Mouse (Mus musculus): ENCODE measurements around the gene Chrm4. TPM values are rescaled to one million over a fixed set of nuclear protein-coding genes. Genes with fewer than 3 reads are reported as not detected.

The Chrm4 gene
- total RNA-seq, 2 experiments from 2014 or later: not detected

DNA sequence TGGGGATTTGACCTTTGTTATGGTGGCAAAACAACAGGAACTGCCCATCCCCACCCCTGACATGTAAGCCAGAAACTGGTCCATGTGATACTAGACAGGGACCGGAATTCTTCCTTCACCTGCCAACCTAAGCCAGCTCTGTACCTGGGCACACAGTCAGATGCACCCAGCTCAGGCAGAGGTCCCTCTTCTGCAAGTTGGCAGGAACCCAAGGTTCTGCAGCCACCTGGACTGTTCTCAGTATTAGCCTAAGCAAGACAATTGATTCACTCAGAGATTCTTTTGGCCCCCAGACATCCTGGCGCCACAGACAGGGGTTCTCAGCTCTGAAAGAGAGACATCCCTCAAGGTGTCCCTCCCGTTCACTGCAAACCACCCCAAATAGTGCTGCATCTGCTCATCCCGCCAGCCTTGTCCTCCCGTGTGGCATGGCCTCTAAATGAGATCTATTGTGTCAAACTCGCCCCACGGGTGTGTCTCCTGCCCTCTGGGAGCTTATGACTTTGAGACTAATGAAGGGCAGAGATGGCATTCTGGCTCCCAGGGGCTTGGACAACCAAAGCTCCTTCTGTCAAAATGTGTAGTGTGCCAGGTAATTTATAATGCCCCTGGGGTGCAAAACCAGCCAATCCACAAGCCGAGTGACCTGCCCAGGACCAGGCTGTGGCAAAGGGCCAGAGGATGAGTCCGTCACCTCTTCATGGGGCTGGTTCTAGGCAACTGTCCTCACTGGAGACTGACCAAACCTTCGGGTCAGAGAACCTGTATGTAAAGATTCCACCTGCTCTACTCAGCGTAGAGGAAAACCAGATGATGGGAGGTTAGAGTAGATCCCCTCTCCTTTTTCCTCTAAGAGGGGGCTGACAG, 32.7 kb downstream of the Chrm4 start:
- no peak for DNase-seq (ENCODE audit: low spot score)
- intact Hi-C loops (cut with DNase I): loop anchor here (1.0 kb wide), 1 partner anchor 15 kb away; no protein-coding TSS in a partner anchor

DNA sequence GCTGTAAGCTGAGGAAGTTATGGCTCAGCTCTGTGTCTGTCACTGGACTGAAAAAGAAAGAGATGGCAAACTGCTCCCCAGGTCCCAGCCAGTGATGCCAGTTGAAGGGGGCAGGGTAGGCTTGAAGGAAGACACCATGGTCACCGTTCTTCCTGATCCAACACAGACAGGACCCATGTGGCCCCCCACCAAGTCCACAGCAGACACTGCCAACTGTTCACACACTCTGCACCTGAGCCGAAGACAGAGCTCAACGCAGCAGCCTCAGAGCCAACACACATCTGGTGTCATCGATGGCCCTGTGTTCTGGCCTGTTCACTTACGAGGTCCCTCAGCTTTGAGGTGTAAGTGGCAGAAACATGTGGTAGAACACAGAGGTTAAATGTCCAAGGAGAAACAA, 33.4 kb downstream of the Chrm4 start:
- DNase-seq (ENCODE audit: low spot score): no peak
- intact Hi-C loops (cut with DNase I): no loop called here

DNA sequence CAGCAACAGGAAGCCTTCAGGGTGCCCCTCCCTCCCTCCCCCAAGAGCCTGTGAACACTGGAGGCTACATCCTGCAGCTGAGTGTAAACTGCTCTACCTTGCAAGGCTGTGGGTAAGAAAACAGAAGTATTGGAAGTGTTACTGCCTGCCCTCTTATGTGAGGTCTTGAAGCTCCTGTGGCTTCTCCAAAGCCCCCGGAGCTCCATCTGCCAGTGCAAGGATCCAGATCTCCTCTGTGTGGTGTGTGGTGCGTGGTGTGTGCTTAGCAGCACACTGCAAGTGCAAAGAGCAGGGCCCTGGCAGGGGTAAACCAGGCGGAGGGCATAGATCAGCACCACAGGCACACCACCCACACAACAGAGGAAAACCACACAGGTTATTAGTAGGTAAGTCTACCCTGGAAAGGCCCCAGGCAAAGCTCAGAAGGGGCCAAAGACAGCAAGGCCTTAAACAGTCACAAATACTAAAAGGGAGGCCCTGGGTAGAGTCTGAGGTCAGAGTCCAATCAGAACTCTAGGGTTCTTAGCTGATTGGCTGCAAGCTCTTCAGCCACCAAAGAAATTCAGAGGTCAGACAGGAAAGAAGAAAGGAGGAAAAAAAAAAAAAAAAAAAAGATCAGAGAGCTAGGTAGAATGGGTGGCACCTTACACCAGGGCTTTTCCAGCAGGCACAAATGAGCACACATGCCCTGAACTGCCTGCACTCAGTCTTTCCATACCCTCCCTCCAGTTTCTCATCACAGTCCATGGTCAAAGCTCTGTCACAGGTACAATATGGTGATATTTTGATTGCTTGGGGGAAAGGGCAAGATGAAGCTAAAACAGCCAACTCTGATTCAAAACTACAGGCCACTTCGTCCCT, 35.1 kb downstream of the Chrm4 start:
- no peak for DNase-seq (ENCODE audit: low spot score)
- intact Hi-C loops (cut with DNase I): no loop called here

DNA sequence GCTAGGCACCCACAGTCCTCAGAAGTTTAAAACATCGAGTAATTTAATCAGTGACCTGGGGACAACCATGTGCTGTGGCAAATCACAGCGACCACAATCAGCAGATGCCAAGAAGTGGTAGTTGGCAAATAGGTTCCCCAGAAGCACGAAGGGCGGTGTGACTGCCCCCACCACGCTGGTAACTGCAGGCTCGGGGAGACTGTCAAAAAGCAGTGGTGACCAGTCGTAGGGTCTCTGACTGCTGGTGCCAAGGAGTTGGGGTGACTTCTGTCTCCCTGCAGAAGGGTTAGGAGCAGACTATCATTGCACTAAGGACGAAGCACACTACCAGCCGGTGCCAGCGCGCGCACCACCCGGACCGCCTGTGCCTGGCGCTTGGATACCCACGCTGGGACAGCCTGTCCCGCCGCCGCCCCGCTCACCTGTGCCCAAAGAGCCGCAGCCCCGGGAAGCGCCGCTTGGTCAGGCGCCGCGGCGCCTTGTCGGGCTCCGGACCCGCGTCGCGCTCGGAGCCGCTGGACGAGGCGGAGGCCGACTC, 35.9 kb downstream of the Chrm4 start:
- no peak for DNase-seq (ENCODE audit: low spot score)
- intact Hi-C loops (cut with DNase I): no loop called here

DNA sequence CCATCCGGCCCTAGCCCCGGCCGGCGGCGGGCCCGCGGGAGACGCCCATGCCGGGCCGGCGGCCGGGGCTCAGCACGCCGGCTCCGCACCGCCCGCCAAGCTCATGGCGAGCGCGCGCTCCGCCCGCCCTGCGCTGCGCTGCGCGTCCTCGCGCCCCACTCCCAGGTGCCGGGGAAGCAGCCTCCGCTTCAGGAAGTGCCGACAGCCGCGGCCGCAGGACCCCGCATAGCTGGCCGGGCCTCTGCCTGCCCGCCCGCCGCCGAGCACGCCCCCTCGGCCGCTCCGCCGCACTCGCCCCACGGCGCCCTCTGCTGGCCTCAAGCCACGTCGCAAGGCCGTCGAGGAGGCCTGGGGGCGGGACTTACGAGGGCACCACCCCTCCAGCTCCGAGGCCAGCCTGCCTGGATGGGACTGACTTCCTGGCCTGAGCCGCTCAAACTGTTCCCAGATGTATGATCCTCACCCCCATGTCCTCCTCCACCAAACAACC, 36.4 kb downstream of the Chrm4 start:
- intact Hi-C loops (cut with DNase I): no loop called here

DNA sequence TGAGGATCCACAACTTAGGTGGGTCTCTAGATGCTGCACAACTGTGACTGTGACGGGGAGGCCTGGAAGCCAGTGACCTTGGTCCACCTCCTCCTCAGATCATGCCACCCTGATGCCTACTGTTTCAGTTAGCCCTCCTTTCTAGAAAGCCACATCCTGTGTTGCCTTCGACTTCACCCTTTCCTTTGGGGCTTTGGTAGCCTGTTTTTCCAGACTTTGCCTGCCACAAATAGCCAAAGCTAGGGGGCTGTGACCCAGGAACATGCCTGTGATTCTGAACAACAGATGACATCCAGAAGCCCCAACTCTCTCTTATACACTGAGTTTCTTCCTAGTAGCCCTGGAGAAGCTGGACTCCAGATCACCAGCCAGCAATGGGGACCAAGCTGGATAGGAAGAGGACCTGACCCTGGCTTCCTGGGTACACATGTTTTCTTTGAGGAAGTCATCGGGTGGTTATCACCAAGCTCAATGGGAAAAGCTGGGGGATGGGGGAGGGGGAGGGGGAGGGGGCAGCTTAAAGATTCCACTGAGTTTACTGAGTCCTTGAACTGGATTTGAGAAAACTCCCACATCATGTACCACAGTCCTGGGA, 37.7 kb downstream of the Chrm4 start:
- DNase-seq (ENCODE audit: low spot score): no peak
- intact Hi-C loops (cut with DNase I): loop anchor here (2.0 kb wide), 1 partner anchor 22 kb away; no protein-coding TSS in a partner anchor

More for the DNA sequence above, 36.4 kb downstream of the Chrm4 start:
- peak; percentile 96 for DNase-seq (ENCODE audit: low spot score)

DNA sequence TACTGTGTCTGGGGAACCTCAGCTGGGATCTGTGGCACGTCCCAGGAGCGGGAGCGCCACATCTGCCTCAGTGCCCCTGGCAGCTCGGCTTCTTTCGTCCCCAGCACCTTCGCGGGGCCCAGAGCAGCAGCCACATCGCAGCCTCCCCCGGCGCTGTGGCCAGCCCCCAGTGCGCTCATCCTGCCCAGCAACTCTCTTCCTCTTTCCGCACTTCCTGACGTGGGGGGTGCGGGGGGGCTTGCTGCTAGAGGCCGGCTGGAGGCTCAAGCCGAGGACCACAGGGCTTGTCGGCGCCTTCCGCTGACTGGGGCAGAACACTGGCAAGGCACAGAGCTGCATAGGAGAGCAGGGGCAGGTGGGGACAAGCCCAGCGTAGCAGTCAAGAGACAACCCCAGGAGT, 38.4 kb downstream of the Chrm4 start:
- intact Hi-C loops (cut with DNase I): loop anchor here (2.0 kb wide), 1 partner anchor 21 kb away; no protein-coding TSS in a partner anchor
- DNase-seq (ENCODE audit: low spot score): peak; percentile 74

DNA sequence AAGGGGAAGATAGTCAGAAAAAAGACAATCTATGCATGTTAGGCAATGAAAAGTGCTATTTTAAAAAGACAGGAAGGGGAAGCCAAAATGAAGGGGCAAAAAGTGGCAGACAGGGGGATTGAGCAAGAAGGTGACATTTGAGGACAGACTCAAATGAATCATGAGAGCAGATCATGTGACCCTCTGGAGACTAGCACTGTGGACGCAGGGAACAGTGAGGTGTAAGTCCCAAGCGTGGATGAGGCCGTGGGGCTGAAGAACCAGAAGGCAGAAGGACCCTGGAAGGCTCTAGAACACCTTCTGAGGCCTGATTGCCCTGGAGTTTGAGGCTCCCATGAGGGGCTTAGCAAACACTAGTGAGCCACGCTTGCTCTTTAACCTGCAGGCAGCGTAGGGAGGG, 39.3 kb downstream of the Chrm4 start:
- intact Hi-C loops (cut with DNase I): no loop called here
- DNase-seq (ENCODE audit: low spot score): no peak

DNA sequence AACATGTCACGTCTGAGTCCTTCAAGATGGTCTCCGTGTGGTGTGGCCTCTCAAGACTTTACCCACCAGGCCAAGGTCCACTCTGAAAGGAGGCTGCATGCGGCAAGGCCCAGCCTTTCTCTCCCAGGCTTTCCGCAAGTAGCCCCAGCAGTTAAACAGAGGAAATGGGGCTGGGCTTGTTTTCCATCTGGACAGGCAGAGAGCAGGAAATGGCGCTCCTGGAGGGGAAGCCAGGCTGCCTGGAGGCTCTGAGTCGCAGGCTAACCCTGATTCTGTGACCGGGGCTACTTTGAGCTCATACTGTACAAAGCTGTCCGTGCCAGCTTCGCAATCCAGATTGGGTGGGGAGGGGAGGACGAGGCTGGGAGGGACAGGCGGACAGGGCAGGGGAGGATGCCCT, 40.9 kb downstream of the Chrm4 start:
- intact Hi-C loops (cut with DNase I): no loop called here
- peak; percentile 51 for DNase-seq (ENCODE audit: low spot score)

DNA sequence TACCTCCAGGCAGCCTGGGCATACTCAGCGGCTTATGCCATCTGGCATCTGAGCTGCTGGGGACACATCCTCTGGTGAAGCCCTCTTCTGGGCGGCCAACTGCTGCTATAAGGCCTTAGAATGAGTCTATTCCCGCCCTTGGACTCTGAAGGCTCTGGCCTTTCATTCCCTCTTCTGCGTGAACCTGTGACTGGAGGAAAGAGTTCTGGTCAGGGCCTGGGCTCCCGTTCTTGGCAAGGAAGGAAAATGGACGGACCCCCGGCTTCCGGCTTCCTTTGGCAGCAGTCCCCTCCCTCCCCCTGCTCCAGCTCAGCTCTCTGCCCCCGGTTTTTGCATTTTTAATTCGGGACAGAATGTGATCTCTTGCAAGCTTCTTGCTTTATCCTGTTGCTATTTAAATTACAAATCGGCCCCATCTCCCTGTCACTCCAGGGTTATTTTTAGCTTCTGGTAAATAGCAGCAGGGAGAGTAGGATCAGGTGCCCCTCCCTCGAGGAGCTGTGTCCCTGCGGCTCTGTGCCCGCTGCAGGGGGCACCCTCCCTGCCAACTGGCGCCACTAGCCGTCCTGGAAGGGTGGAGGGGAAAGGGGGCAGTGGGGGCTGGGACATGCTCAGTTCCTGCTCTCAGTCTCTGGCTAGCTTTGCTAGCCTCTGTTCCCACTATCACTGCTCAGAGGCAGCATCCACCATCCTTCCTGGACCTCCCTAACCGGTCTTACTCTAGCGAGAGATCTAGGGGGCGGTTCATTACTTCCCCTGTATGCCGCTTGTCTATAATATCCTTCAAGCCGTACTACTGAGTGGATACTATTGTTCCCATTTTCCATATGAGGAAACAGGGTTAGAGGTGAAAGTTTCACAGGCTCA, 44.4 kb downstream of the Chrm4 start:
- peak; percentile 36 for DNase-seq (ENCODE audit: low spot score)
- intact Hi-C loops (cut with DNase I): no loop called here

DNA sequence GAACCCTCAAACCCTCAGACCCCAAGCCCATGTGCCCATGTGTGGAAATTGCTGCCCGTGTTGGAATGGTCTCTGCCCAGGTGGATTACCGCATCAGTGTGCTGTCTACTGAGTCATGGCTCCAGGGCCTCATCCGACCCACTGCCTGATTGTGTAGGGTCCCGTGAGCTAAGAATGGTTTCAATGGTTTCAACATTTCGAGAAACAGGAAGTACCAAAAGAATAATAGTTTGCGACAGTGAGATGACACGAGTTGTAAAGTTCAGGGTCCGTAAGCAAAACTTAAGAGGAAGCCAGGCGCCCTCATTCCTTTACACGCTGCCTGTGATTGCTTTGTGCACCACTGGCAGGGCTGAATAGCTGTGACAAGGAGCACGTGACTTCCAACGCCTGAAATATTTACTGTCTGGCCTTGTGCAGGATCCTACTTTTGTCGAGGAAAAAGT, 45.1 kb downstream of the Chrm4 start:
- intact Hi-C loops (cut with DNase I): no loop called here
- no peak for DNase-seq (ENCODE audit: low spot score)

DNA sequence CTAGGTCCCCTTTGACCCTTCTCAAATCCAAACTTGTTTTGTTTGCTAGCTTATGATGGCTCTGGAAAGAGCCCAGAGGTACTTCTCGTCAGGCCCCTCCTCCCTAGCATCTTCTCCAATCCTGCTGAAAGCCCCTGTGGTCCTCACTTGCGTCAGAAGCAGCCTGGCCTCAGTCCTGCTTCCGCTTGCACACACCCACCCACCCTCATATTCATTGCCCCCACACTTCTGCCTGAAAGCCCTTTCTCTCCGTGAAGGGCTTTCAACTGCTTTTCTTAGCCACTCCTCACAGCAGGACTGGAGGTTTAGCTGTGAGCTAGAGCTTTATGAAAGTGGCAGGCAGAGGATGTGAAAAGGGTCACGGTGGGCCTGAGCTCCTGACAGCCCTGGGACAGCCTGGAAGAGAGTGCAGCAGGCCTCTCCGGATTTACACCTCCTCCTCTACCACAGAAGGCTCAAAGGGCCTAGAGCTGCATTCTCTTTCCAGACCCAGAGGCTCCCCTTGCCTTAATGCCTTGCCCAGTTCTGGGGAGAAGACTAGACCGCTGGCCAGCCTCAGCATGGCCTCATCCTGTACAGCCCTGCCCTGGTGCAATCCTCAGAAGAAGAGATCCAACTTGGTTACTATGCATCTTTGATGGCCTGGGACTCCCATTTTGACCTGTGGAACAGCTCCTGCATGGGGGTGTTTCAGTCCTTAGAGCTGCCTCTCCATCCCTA, 46.5 kb downstream of the Chrm4 start:
- intact Hi-C loops (cut with DNase I): no loop called here
- DNase-seq (ENCODE audit: low spot score): no peak

DNA sequence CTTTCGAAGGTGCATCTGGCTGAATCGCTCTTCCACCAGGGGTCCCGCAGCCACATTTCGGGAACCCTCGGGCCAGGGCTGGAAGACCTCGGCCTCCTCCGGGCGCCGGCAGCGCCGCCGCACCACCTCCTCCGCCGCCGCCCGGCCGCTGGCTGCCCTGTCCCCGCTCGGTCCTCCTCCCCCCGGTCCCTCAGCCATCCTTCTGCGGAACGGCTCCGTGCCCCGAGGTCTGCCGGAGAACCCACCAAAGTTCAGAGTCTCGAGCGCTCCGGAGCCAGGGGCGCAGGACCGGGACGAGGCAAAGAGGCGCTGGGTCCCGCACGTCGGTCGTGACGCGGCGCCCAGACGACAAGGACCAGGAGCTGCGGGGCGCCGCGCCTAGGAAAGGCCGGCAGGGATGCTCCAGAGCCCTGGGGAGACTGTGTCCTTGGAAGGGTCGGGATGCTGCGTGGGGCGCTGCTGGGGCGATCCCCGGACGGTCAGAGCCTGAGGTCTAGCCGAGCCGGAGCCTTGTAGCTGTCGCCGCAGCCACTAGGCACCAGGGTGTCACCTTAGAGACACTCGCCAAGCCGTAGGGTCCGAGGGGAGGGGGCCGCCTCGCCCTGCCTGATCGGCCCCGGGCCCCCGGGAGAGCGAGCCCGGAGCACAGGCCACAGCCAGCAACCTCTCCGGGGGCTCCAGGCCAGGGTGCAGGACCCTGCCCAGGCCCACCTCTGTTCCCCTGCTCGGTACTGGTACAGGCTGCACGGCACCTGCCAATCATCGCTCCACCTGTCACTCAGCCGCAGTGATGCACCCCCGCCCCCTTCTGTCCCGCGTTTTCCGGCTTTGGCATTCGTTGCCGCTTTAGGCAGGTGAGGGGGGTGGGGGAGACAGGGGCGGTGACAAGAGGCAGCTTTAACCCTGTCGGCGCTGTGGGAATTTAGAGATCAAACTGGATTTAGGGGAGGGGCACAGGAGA, 48.8 kb downstream of the Chrm4 start, which contains the start of gene Dgkz:
Gene Dgkz, minus strand, starts transcription at position 284 of the 961 bp plus-strand sequence.
- intact Hi-C loops (cut with DNase I): no loop called here

DNA sequence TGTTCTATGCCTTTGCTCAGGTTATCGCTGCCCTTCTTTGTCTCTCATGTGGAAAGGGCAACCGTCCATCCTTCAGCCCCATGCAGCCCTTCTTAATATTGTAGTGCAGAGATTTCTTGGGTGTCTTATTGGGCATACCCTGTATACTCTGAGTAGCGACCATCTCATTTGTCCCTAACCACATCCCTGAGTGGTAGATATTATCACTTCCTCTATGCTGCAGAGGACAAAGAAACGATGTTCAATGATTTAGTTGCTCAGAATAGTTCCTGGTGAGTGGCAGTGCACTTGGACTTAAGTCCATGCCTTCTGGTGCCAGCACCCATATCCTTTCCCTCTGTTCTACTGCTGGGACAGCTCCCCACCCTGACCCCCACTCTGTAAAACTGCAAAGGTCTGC, 50.9 kb downstream of the Chrm4 start:
- intact Hi-C loops (cut with DNase I): no loop called here
- DNase-seq (ENCODE audit: low spot score): no peak

More for the DNA sequence above, 48.8 kb downstream of the Chrm4 start, which contains the start of gene Dgkz:
- no peak for DNase-seq (ENCODE audit: low spot score)
